Mouse (Mus musculus) gastrocnemius, postnatal 25 days (tissue): ENCODE results near the gene Psg29. TPM values are rescaled to one million over a fixed set of nuclear protein-coding genes. Genes with fewer than 3 reads are reported as not detected.

ENCODE experiments used
- DNase-seq: peaks from one replicate; pipeline ENCODE4 v3.0.0; 2022
- long read RNA-seq, 2 experiments: library from polyadenylated mRNA; stranded (forward); transcript quantifications; one replicate each; pipeline ENCODE4 v2.0.0; 2021
- total RNA-seq, 2 experiments: library from RNA; stranded (reverse); gene quantifications; 1 replicate in 1 of 2; 2 replicates in 1 of 2; pipeline ENCODE4 v1.2.3; 2021

The Psg29 gene
- total RNA-seq: not detected
- long read RNA-seq, experiment 1: 0 reads
- long read RNA-seq, experiment 2: 0 reads

GRCm38 (mm10) chr7:17203177-17203576 is at the start of gene Psg29:
Gene Psg29, plus strand, starts transcription at chr7:17203477.
- no peak for DNase-seq

GRCm38 (mm10) chr7:17155634-17156033 is 47.6 kb upstream of the Psg29 start:
- no peak for DNase-seq

- DNase-seq: no peak
These were observed 46.2 kb upstream of the Psg29 start for GRCm38 (mm10) chr7:17156885-17157677.

- no peak for DNase-seq
These were observed 44.3 kb upstream of the Psg29 start for GRCm38 (mm10) chr7:17159011-17159410.

GRCm38 (mm10) chr7:17171827-17172226 is 31.4 kb upstream of the Psg29 start:
- no peak for DNase-seq

- no peak for DNase-seq
These were observed 2.4 kb downstream of the Psg29 start for GRCm38 (mm10) chr7:17205530-17206184.

Other genes starting within 250 kb of the Psg29 start
- gene Pnmal1, start 243.8 kb upstream of the Psg29 start, total RNA-seq: not detected
- gene Gm42372, start 220.4 kb upstream of the Psg29 start, total RNA-seq: not detected
- 1 to 10 TPM; 1.7 to 2.6 TPM for gene Ccdc8, start 210.8 kb upstream of the Psg29 start, total RNA-seq
- gene Ppp5c, start 175.6 kb upstream of the Psg29 start, total RNA-seq: 10 to 100 TPM; 59.8 to 68.1 TPM
- gene Hif3a, start 141.1 kb upstream of the Psg29 start, total RNA-seq: 1 to 10 TPM in 1 of 2 experiments, under 1 TPM in 1; 0.97 to 1.3 TPM
- under 1 TPM; 0.08 to 0.10 TPM for gene Psg16, start 129.4 kb upstream of the Psg29 start, total RNA-seq
- gene Ceacam3, start 53.2 kb upstream of the Psg29 start, total RNA-seq: not detected